Mouse (Mus musculus): Measurements from ENCODE around the gene Dtx4.

GRCm38 (mm10) chr19:12476721-12477270, 24.5 kb downstream of the Dtx4 start:
- no peak for TF ChIP-seq EP300 (IDR thresholded peaks at IDR 0.05)
- no peak for TF ChIP-seq CTCF (IDR thresholded peaks at IDR 0.05)
